Mouse (Mus musculus) activated CD4-positive, CD25-positive, alpha-beta regulatory T cell (primary cell): ENCODE measurements around the gene Ddn. TPM values are rescaled to one million over a fixed set of nuclear protein-coding genes. Genes with fewer than 3 reads are reported as not detected.

ENCODE experiments used
- polyA plus RNA-seq, 2 experiments: library from polyadenylated mRNA; unstranded; fragments of 100-300 nt; shearing (Covaris generic); gene quantifications; one replicate each; pipeline ENCODE4 v1.2.1; 2017

The Ddn gene
- not detected for polyA plus RNA-seq

GRCm38 (mm10) chr15:98809390-98809789, at the start of gene Ddn:
Gene Ddn, minus strand, starts transcription at chr15:98809490.

DNA sequence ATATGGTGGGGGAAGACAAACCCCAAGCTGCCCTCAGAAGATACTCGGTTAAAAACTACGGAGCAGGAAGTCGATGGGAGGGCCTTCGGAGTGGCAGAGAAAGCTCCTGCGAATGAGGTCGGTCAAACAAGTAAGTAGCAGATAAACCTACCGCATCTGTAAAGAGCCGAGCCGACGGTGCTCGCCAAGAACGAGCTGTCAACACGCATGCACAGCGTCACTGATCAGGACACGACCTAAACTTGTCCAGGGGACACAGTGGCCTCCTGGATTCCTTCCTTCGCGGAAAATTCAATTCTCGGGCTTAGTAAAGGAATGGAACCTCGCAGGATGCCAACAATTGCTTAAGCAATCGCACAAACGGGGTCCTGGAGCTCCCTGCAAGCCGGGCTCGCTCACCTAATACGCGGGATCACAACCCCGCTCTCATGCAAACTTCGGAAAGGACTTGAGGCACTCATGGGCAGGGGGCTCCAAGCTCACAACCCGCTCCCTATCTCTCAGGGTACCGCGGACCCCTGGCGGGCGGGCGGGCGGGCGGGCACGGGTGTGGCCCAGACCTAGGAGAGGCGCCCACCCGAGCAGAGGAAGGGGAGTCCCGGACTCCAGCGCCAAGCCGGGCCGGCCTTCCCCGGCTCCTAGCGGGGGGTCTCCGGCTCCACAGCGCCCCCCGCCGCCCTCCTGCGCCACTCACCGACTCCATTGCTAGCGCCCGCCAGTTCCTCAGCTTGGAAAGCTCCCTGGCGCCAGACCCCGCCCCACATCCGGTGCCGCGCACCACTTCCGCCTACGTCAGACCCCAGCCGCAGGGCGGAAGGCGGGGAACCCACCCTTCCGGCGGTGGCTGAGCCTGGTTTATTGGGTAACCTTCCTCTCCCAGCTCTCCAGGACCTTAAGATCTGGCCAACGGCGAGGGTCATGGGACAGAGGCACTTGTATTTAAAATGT, 21.7 kb upstream of the Ddn start, which contains the start of gene Prkag1:
Gene Prkag1, minus strand, starts transcription at position 786 of the 948 bp plus-strand sequence.

GRCm38 (mm10) chr15:98789661-98790535, 19.4 kb downstream of the Ddn start, which contains the start of gene Wnt1:
Gene Wnt1, plus strand, starts transcription at chr15:98789857.

DNA sequence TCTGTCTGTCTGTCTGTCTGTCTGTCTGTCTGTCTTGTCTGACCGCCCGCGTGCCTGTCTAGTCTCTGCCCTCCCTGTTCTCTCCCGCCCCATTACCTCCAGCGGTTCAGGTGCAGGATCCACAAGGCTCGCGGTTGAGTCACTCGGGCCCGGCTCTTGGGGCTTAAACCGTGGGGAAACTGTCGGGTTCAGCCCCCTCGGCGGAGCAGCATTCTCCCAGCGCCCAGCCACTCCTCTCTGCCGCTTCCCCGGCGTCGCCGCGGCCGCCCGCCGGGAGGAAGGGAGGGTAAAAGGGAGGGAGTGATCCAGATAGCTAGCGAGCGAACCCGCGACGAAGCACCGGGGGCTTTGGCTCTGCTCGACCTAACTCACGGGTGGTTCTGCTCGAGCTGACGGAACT, 31.5 kb downstream of the Ddn start, which contains the start of gene Wnt10b:
Gene Wnt10b, minus strand, starts transcription at position 389 of the 400 bp plus-strand sequence.

GRCm38 (mm10) chr15:98762670-98763529, 46.4 kb downstream of the Ddn start, which contains the start of gene Arf3:
Gene Arf3, minus strand, starts transcription at chr15:98763214.

Other genes with a start within 250 kb of the Ddn start
- gene Ccnt1, start 238.6 kb downstream of the Ddn start, polyA plus RNA-seq = 10 to 100 TPM; 54.4 to 55.0 TPM
- gene 4930415O20Rik, start 238.5 kb downstream of the Ddn start, polyA plus RNA-seq = not detected
- 1 to 10 TPM; 2.2 to 7.4 TPM for gene Adcy6, start 199.4 kb downstream of the Ddn start, polyA plus RNA-seq
- 1 to 10 TPM in 1 of 2 experiments, under 1 TPM in 1; 0.43 to 5.3 TPM for gene Cacnb3, start 178.7 kb downstream of the Ddn start, polyA plus RNA-seq
- gene Ddx23, start 146.6 kb downstream of the Ddn start, polyA plus RNA-seq = 10 to 100 TPM; 18.5 to 20.7 TPM
- gene Rnd1, start 132.0 kb downstream of the Ddn start, polyA plus RNA-seq = 1 to 10 TPM in 1 of 2 experiments, under 1 TPM in 1; 0.31 to 1.2 TPM
- gene Ccdc65, start 101.3 kb downstream of the Ddn start, polyA plus RNA-seq = under 1 TPM in 1 of 2 experiments, not detected in 1; 0.09 TPM
- gene Fkbp11, start 81.3 kb downstream of the Ddn start, polyA plus RNA-seq = 1 to 10 TPM in 1 of 2 experiments, under 1 TPM in 1; 0.86 to 2.3 TPM
- 100 to 1,000 TPM; 104 to 127 TPM for gene Arf3, start 46.3 kb downstream of the Ddn start, polyA plus RNA-seq
- gene Wnt10b, start 31.3 kb downstream of the Ddn start, polyA plus RNA-seq = under 1 TPM; 0.26 to 0.27 TPM
- under 1 TPM in 1 of 2 experiments, not detected in 1; 0.10 TPM for gene Wnt1, start 19.6 kb downstream of the Ddn start, polyA plus RNA-seq
- gene Prkag1, start 22.0 kb upstream of the Ddn start, polyA plus RNA-seq = 100 to 1,000 TPM; 113 to 114 TPM
- gene Kmt2d, start 61.7 kb upstream of the Ddn start, polyA plus RNA-seq = 10 to 100 TPM; 22.6 to 25.2 TPM
- 10 to 100 TPM; 10.6 to 13.1 TPM for gene Rhebl1, start 85.0 kb upstream of the Ddn start, polyA plus RNA-seq
- gene Dhh, start 89.0 kb upstream of the Ddn start, polyA plus RNA-seq = under 1 TPM; 0.05 to 0.32 TPM
- 10 to 100 TPM; 60.9 to 68.1 TPM for gene Lmbr1l, start 108.7 kb upstream of the Ddn start, polyA plus RNA-seq
- gene Tuba1b, start 125.1 kb upstream of the Ddn start, polyA plus RNA-seq = 100 to 1,000 TPM; 391 to 489 TPM
- not detected for gene Gm49450, start 144.1 kb upstream of the Ddn start, polyA plus RNA-seq
- gene Tuba1a, start 144.2 kb upstream of the Ddn start, polyA plus RNA-seq = 100 to 1,000 TPM; 132 to 197 TPM
- 10 to 100 TPM; 53.1 to 68.1 TPM for gene Tuba1c, start 220.4 kb upstream of the Ddn start, polyA plus RNA-seq
- gene Prph, start 245.7 kb upstream of the Ddn start, polyA plus RNA-seq = under 1 TPM in 1 of 2 experiments, not detected in 1; 0.36 TPM